Mouse (Mus musculus): ENCODE data around the gene Diras2.
A peak's percentile ranks its signal among the peaks of the same experiment; 100 is the strongest.

Gene Diras2

DNA sequence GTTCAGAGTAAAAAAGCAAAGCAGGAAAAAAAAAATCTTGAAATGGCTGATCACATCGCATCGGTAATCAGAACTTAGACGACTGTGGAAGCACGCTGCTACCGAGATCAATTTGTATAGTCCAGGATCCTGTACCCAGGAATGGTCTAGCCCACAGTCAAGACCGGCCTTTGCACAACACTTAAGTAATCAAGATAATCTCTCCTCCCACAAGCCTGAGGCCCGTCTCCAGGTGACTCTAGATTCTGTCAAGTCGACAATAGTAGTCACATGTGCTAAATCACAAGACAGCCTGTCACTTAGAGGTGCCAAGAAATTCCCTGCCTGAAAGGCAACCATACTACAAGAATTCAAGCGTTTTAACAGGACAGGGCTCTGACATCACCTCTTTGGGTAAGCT is at the start of gene Diras2:
Gene Diras2, minus strand, starts transcription at position 159 of the 400 bp plus-strand sequence.
- DNase-seq (ENCODE audit: low spot score): no peak

GRCm38 (mm10) chr13:52578776-52579175 is 47.7 kb upstream of the Diras2 start:
- no peak for DNase-seq (ENCODE audit: low spot score)

GRCm38 (mm10) chr13:52577939-52578338 is 46.9 kb upstream of the Diras2 start:
- no peak for DNase-seq (ENCODE audit: low spot score)

- no peak for DNase-seq (ENCODE audit: low spot score)
These were observed 46.3 kb upstream of the Diras2 start for GRCm38 (mm10) chr13:52577326-52577920.

- DNase-seq (ENCODE audit: low spot score): no peak
These were observed 45.8 kb upstream of the Diras2 start for GRCm38 (mm10) chr13:52576841-52577240.

DNA sequence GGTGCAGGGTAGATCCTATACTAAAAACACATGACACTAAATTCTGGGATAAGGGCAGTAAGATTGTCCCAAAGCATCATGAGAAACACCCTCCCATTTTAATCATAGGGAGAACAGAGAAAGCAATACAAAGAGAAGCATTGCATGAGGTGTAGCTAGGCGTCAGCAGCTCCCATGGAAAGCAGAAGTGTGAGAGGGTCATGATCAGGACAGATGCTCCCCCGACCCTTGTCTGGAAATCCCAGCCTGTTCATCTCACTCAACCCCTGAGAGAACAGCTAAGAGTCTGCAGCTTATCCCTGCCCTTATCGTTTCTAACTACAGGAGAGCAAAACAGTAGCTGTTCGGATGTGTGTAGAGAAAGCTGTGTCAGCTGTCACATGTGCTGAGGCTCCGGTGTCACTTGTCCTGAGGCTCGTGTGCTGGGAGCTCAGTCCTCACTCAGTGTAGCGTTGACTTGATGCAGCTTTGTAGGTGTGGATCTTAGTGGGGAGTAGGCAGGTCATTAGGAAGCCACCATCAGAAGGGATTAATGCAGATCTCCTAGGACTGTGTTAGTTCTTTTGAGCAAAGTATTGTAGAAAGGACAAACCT is 45.0 kb upstream of the Diras2 start:
- DNase-seq (ENCODE audit: low spot score): no peak

DNA sequence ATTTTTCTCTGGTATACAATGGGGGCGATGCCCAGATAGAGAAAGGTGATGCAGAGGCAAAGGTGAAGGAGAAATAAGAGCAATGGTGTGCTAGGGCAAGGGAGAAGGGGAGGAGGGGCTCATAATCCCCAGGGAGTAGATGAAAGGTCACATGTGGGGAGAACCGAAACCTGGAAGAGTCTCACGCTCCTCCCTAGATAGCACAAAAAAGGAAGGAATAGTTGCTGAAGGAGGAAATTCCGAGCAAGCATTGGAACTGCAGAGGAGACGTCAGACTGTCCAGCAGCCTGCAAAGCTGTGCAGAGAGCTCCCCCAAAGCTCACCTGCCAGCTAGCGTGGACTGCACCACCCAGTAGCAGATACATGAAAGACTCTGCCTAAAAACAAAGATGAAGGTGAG is 44.4 kb upstream of the Diras2 start:
- DNase-seq (ENCODE audit: low spot score): no peak

- no peak for DNase-seq (ENCODE audit: low spot score)
These were observed 43.2 kb upstream of the Diras2 start for GRCm38 (mm10) chr13:52574311-52574710.

GRCm38 (mm10) chr13:52572451-52573446 is 41.7 kb upstream of the Diras2 start:
- peak; percentile 46 for DNase-seq (ENCODE audit: low spot score)

DNA sequence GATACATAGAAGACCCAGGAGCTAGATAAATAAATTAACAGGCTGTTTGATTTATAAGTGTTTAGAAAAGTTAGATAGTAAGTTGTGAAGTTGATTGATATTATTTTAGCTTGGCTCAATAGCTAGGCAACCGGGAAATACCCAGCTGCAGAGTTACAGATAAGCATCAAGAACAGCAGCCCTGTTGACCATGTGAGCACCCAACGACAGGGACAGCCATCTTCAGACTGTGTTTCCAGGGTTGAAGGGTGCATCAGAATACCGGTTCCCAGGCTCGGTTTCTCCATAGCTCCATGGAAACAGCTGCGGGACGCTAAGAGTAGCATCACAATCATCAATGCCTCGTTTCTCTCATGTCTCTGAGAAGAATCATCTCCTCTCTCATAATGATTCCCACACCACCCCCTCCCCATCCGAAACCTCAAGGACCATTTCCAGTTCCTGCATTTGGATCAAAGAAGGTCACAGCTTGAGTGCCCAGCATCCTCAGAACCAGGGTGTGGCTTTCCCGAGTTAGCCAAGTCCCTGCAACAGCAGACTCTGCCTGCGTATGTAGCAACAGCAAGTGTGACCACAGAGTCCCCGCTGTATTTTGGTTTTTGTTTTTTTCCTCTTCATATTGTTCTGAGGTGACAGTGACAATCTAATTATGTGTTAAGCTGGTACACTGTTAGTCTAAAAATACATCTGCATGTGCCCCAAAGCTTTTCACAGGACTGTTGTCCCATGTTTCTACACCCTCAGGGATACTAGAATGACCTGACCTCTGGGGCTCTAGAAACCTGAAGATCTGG is 40.7 kb upstream of the Diras2 start:
- DNase-seq (ENCODE audit: low spot score): no peak

GRCm38 (mm10) chr13:52570276-52570675 is 39.2 kb upstream of the Diras2 start:
- DNase-seq (ENCODE audit: low spot score): peak; percentile 76

GRCm38 (mm10) chr13:52569194-52569769 is 38.2 kb upstream of the Diras2 start:
- DNase-seq (ENCODE audit: low spot score): peak; percentile 59

GRCm38 (mm10) chr13:52566777-52567176 is 35.7 kb upstream of the Diras2 start:
- DNase-seq (ENCODE audit: low spot score): no peak

DNA sequence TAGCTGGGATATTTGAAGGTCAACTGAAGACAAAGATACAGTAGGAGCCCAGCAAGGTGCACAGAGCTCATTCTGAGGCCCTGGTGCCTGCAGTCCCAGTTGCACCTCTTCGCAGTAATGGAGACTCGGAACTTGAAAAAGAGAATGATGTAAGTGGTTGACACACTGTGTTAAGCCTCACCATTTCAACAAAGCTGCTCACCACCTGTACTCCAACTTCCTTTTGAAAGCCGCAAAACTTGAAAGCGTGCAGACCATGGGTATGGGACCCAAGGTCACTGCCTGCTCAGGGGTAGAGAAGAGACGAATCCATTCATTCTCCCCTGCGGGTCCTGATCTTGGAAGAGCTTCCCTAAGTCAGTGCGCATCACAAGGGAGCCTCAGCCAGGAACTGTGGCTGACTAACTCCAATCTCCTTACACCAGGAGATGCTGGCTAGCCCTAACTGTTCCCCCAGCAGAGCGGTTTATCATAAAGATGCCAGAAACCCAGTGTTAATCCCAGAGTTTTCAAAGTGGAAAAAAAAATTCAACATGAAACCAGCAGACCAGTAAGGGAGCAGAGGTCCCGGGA is 35.2 kb upstream of the Diras2 start:
- DNase-seq (ENCODE audit: low spot score): no peak

GRCm38 (mm10) chr13:52565103-52565739 is 34.1 kb upstream of the Diras2 start:
- peak; percentile 29 for DNase-seq (ENCODE audit: low spot score)

GRCm38 (mm10) chr13:52562166-52562571 is 31.1 kb upstream of the Diras2 start:
- DNase-seq (ENCODE audit: low spot score): no peak

DNA sequence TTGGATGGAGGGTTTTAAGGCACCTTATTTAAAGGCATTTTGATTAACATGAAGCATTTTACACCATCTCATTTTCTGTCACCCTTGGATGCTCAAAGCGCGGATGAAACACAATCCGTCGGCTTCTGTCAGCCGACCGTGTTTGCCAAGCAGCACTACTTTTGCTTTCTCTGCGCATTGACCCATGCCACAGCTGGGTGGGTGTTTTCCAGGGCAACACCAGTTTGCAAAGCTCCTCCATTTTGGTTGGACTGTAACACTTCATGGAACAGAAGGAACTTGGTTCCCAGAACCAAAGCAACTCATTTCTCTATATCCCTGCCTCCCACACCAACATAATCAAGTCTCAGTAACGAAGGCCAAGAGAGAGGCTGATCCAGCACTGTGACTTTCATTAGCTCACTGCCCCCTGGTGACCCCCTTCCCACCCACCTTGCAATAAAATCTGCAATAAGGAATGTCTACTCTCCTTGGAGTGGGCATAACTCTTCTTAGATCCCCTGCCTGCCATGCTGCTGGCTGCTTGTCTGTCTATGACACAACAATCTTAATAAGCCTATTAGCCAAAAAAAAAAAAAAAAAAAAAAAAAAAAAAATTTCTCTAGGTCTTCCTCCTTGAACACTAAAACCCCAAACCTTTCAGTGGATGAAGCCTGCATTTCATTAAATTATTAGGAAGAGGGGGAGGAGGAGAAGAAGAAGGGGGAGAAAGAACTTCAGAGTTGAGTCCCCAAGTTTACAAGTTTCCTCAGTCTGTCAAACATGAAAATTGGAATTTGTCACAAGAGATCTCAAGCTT is 30.5 kb upstream of the Diras2 start:
- DNase-seq (ENCODE audit: low spot score): no peak

GRCm38 (mm10) chr13:52557421-52557820 is 26.3 kb upstream of the Diras2 start:
- no peak for DNase-seq (ENCODE audit: low spot score)

GRCm38 (mm10) chr13:52554722-52555121 is 23.6 kb upstream of the Diras2 start:
- no peak for DNase-seq (ENCODE audit: low spot score)

Data from layer of hippocampus, adult 11-12 months (tissue).